Mouse (Mus musculus) left cerebral cortex, adult 11 months (tissue): Measurements from ENCODE around the gene Pipox.
A peak's percentile ranks its signal among the peaks of the same experiment; 100 is the strongest.

ENCODE experiments used
- DNase-seq: peaks from one replicate; pipeline ENCODE4 v3.0.0; 2022; ENCODE audit warnings: low spot score

The Pipox gene

GRCm38 (mm10) chr11:77893787-77894718, at the start of gene Pipox:
Gene Pipox, minus strand, starts transcription at chr11:77894096.
- peak; percentile 77 for DNase-seq

DNA sequence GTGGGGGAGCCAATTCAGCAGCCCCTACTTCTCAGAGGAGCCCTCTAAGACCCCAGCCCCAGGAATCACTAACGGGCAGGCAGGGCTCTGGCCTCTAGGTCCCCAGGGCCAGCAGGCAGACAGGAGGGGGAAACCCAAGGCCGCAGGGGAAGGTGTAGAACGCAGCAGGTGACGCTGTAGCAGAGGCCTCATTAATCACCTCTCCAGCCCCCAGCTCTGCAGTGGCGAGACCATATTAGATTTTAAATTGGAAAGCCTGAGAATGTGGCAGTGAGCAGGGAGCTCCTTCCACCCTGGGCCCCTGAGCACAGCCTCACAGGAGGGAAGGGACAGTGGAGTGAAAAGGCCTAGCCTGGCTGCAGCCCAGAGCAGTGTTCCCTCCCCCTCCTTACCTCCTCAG, 48.3 kb upstream of the Pipox start:
- no peak for DNase-seq

DNA sequence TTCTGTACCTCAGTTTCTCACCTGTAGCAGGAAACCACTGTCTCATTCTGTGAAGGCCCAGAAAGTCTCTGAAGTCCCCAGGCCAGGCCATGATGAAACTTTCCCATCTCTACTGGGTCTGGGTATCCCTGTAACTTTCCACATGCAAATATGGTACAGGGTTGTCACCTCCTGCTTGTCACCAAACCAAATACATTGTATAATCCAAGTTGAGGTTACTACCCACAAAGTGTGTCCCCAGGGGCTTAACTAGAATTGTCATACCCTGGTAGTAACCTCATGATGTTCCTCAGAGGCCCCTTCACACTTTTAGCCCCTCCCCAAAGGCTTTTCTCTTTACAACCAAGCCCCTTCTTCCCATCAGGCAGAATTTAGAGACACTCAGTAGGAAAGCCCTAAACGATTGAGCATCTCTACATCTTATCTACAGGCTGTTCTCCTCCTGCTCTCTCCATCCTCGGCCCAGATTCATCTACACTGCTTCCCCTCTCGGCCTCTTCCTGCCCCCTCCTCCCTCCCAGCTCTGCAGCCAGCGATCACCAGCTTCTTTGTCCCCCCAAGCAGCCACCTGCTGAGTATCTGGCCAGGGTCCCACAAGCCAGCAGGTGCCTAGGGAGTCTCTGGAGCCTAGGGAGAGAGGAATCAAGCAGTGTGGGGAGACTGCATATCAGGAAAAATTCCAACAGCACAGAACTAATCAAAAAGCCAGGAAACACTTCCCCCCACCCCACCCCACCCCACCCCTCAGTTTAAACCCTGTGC, 43.9 kb upstream of the Pipox start:
- no peak for DNase-seq

GRCm38 (mm10) chr11:77936846-77937245, 43.0 kb upstream of the Pipox start:
- DNase-seq = no peak

DNA sequence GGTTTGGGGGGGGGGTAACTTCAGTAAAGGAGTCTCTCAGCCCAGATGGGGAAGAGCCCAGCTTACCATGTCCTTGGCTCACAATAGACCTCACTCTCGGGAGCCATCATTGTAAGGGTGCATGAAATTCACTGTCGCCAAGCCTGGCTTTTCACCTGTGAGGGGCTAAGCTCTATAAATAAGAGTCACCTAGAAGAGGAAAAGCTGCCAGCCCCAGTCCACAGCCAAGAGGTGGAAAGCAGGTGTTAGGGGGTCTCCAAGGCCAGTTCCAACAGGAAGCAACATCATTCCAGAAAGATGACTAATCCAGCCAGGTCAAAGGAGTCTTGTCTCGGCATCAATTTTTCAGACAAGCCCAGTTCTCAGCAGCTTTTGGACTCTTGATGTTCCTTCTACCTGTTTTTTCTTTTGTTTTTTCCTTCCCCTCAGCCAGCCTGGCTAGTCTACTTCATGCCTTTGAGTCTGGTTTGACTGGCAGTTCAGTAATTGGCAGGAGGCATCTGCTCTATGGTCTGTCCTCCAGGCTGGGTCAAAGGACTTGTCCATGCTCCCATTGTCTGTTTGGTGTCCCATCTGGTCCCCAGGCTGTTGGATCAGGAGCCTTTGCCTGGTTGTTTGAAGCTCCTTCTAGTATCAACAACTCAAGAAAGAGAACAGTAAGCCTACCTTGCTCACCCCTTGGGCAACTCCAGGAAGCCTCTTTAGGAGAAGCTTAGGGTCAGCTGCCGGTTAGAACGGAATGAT, 40.8 kb upstream of the Pipox start:
- no peak for DNase-seq

GRCm38 (mm10) chr11:77934111-77934521, 40.2 kb upstream of the Pipox start:
- DNase-seq = no peak

DNA sequence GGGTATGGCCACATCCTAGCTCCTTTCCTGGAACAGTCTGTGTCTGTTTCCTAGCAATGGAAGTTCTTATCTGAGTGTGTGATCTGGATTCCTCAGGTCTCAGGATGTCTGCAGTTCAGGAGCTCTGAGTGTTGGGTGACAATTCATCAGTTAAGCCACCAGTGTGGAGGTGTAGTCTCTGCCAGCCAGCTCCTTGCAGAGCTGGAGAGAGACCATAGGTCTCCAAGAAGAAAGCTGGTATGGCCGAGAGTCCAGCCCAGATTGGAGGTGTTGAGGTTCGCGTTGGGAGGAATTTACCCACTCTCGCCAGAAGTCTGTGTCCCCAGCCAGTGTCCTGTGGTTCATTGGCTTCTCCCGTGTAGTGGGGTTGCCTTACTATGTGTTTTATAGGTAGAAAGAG, 38.7 kb upstream of the Pipox start:
- DNase-seq = no peak

DNA sequence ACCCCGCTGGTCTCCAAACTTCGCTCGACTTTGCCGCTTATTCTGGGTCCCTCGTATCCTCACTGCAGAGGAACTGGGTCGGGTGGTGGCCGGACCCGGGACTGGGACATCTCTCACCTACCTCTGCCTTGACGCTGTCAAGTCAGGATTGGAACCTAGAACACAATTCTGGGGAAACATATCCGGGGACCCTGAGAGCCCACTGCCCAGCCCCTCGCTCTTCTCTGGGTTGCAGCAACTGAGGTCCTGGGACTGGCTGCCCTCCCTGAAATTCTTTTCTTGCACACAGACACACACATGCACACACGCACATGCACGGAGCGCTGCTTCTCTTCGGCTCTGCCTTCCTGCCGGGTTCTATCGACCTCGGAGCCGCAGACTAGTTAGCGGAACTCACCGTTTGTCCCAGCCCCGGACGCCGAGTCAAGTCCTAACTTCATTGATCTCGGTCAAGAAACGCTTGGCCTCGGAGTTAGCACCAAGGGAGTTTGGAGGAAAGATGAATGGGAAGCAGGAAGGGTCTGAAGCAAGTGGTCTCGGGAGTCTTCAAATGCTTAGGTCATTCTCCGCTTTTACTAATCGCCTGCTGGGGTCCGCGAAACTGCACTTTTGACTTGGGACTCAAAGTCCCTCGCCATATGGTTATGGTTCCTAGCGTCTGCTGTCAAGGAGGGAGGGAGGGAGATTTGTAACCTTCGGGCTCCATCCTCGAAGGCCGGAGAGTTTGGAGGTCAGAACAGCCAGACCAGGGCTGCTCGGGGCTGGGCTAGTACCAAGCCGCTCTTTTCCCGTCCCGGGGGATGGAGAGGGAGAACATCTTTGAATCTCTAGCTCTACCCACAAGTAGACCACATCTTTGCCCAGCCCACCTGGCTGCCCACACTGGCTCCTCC, 37.9 kb upstream of the Pipox start:
- DNase-seq = no peak

DNA sequence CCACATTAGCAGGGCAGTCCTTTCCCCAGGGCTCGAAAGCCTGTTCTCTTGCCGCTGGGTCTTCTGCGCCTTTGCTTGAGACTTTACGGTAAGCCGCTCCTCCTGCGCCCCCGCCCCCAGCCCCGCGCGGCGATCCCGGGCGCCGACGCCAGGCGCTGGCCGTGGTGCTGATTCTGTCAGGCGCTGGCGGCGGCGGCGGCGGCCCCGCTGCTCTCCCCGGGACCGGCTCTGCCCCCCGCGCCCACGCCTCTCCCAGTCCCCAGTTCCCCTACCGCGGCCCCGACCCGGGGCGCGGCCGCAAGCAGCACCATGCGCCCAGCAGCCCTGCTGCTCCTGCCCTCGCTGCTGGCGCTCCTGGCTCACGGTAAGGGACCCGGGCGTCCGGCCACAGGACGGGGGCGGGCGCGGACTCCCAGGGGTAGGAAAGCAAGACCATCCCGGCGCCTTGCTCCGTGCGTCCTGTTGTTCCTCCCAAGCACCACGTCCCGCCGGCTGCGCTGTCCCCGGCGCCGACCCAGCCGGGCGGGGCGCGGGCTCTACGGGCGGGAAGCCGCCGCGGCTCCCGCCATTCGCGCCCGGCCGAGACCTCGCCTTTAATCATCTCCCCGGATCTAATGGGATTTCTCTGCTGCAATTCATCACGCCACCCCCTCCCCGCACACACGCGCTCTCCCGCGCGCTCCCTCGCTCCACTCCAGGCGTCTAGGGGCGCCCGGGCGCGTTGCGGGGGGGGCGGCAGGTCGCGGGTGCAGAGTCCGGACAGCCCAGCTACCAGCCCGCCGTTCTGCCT, 37.0 kb upstream of the Pipox start, which contains the start of gene Sez6:
Sez6 (plus strand) TSS at position 50 of the 790 bp plus-strand sequence.
- DNase-seq = peak; percentile 66

DNA sequence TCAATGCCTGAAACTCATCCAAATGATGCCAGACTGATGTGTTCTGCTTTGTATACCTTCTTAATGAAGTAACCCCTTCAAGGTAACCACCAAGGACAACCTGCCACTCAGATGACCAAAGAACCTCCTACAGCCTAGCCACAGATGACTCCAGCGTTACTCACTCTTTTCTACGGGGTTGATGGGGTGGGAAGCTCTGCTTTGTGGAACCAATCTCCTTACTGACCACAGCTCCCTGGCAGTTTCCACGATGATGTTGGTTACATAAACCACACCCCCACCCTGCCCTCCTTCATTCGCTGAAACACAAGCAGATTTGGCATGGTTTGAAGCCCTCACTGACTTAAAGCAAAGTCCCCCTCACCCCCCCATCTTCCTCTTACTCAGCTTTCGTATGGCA, 33.9 kb upstream of the Pipox start:
- DNase-seq = no peak

DNA sequence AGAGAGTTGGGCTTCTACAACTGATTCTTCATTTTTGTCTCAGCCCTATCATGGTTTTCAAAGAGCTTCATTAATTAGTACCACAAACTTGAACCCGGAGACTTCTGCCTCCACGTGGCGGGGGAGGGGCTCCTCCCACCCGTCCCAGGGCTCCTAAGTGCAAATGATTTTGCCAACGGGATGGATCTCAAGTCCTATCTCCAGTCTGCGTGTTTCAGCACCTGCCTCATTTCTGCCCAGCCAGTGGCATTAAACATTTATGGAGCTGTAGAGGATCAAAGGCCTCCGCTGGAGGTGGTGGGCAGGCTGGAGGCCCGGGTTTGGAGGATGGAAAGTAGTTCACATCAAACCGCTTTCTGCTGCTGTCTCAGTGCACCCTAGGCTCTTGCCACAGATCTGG, 32.8 kb upstream of the Pipox start:
- DNase-seq = no peak

DNA sequence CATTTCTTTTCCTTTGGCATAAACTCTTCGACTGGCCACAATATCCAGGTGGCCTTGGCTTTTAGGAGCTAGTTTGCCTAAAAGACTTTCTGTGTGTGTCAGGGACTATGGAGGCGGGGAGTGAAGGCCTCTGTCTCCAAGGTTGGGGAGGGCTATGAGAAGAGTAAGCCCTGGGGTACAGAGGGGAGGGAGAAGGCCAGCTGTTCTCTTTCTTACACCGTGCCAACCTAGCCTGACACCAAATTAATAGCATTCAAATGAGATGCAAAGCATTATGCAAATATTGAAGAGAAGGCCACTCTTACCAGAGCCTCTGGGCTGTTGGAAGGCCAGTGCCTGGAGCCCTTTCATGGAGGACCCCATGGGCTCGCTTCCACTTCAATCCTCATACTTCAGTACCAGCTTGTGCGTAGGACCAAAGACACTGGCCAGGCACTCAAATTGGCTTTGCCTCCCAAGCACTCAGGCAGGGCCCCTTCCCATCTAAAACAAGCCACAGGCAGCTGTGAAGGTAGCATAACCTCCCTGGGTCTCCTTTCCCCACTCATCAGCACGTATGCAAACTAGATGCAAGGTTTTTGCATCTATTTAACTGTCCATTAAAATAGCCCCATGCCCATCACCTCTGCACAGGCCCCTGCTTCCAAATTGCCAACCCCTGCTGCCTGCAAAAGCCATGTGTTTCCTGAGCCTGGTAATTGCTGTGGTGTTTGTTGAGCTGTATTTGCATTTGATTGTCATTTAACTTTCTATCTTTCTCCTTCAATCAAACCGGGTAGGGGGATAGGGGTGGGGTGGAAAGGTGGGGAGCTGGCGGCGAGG, 32.2 kb upstream of the Pipox start:
- no peak for DNase-seq

- DNase-seq = no peak
Observed at GRCm38 (mm10) chr11:77923285-77923684, 29.4 kb upstream of the Pipox start.

GRCm38 (mm10) chr11:77917166-77917565, 23.3 kb upstream of the Pipox start:
- no peak for DNase-seq

- DNase-seq = no peak
Observed at GRCm38 (mm10) chr11:77916741-77917140, 22.8 kb upstream of the Pipox start.

DNA sequence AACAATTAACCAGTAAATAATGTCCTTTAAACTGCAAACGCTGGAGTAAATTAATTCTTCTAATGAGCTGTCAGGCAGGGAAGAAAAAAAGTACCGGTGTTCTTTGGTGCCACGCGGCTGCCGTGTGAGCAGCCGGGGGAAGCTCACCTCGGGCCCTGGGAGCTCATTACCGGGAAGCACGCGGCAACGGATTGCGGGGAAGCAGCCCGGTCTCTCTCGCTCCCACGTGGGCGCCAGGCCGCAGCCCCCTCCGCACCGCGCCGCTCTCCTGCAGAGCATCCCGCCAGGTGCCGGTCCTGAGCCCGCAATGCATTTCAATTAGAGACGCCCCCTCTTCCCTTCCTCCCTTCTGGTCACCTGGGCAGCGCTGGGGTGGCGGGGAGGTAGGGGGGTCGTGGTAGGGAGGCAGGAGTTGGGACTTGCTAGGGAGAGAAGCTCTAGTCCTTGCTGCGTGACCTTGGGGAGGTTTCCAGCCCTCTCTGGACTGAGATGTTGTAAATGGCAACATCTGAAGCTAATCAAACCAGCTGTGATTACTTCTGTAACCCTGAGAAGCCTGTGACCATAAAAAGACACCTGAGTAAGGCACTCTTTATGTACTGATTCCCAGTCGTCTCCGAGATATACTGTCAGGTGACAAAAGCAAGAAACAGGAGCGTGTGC, 20.8 kb upstream of the Pipox start:
- no peak for DNase-seq

GRCm38 (mm10) chr11:77913505-77913904, 19.6 kb upstream of the Pipox start:
- no peak for DNase-seq

DNA sequence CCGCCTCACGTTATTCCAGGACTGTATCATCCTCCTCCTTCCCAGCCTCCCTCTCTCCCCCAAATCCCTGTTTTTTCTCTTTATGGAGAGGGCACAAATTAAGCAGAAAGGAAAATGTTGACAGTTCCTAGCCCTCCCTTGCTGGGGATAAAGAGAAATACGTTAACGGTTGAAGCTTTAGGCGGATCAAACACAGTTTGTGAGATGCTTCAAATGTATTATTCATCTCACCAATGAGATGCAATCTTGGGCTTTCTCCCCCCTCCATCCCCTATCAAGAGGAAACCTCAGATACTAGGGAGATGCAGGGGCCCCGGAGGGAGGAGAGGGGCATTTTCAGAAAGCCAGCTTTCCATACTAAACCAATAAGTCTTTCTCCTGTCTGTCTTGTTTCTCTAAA, 15.9 kb upstream of the Pipox start:
- DNase-seq = no peak

GRCm38 (mm10) chr11:77909376-77909775, 15.5 kb upstream of the Pipox start:
- DNase-seq = no peak
